Mouse (Mus musculus) intestine, embryonic 14.5 days (tissue): ENCODE results near the gene Cpeb3. TPM values are rescaled to one million over a fixed set of nuclear protein-coding genes. Genes with fewer than 3 reads are reported as not detected.
A peak's percentile ranks its signal among the peaks of the same experiment; 100 is the strongest.

Experiments used
- ATAC-seq: fragments of 200-750 bp; cut with Nextera tagmentation; replicated peaks from 2 replicates; pipeline ENCODE4 v1.8.0; 2017; ENCODE audit warnings: low read depth, moderate number of reproducible peaks, moderate TSS enrichment, moderate library complexity; ENCODE audit not compliant: low FRiP score, low TSS enrichment
- DNase-seq: peaks from one replicate; pipeline ENCODE4 v3.0.0-alpha.2; 2018; ENCODE audit warnings: low spot score
- H3K27ac ChIP-seq: fragments of 300-500 bp; sonication (generic); 2 replicates; pipeline ENCODE4 v1.5.1; 2014; ENCODE audit warnings: low read depth, mild to moderate bottlenecking, control low read depth
- H3K27me3 ChIP-seq: fragments of 300-500 bp; sonication (generic); replicated peaks from 2 replicates; pipeline ENCODE4 v1.6.1; 2014; ENCODE audit warnings: low read length, control low read depth; ENCODE audit not compliant: control insufficient read depth, insufficient read depth
- H3K36me3 ChIP-seq: fragments of 300-500 bp; sonication (generic); 2 replicates; pipeline ENCODE4 v1.6.1; 2014; ENCODE audit warnings: low read length, control low read depth; ENCODE audit not compliant: control insufficient read depth, insufficient read depth
- H3K4me1 ChIP-seq: fragments of 300-500 bp; sonication (generic); replicated peaks from 2 replicates; pipeline ENCODE4 v1.6.1; 2014; ENCODE audit warnings: low read length, control low read depth, mixed read lengths; ENCODE audit not compliant: control insufficient read depth, insufficient read depth
- H3K4me2 ChIP-seq: fragments of 300-500 bp; sonication (generic); 2 replicates; pipeline ENCODE4 v1.6.1; 2014; ENCODE audit warnings: low read length
- H3K4me3 ChIP-seq: fragments of 300-500 bp; sonication (generic); 2 replicates; pipeline ENCODE4 v1.5.1; 2014; ENCODE audit warnings: low read depth, low read length, control low read depth, mixed read lengths
- H3K9ac ChIP-seq: fragments of 300-500 bp; sonication (generic); 2 replicates; pipeline ENCODE4 v1.6.1; 2014; ENCODE audit warnings: mild to moderate bottlenecking, low read length
- H3K9me3 ChIP-seq: fragments of 300-500 bp; sonication (generic); 2 replicates; pipeline ENCODE4 v1.6.1; 2016; ENCODE audit warnings: low read length, control low read depth; ENCODE audit not compliant: control insufficient read depth
- WGBS: fragments of 180-500 bp; shearing (Covaris S2); extraction: QIAGEN DNeasy Blood & Tissue Kit; methylation state at CpG from one replicate; pipeline ENCODE4 v1.1.7; 2014; 5-methylcytosine and 5-hydroxymethylcytosine counted together
- polyA plus RNA-seq: library from polyadenylated mRNA; unstranded; fragments of >200 nt; fragmentation: Nextera tagmentation; extraction: Ambion mirVana; gene quantifications from 2 replicates; pipeline ENCODE4 v1.2.1, GENCODE M21; 2014

Cpeb3 gene
- polyA plus RNA-seq: 0.66 and 0.85 TPM in 2 replicates

GRCm38 (mm10) chr19:37208176-37208755 is at the start of gene Cpeb3:
TSS of gene Cpeb3 (minus strand) at chr19:37208601.
- Histone ChIP-seq H3K4me2 (peak within 1 kb of the TSS; percentile 88), H3K9ac (peak within 1 kb of the TSS; percentile 96), H3K27ac (peak within 1 kb of the TSS; percentile 89), H3K36me3 (peaks cover 24% of the 10 kb centered on the region), H3K9me3 (no peaks in the 10 kb centered on the region), H3K4me1 (peaks cover 14% of the 10 kb centered on the region; the same call in 1 of the 2 replicates), H3K27me3 (no peaks in the 10 kb centered on the region), H3K4me3 (peak within 1 kb of the TSS; percentile 95)
- ATAC-seq (no peak), DNase-seq (peak; percentile 76)
- under 1% methylated on average over 15 of the region's 15 CpGs for WGBS

GRCm38 (mm10) chr19:37255321-37255720 is 46.9 kb upstream of the Cpeb3 start:
- DNase-seq: no peak
- Histone ChIP-seq H3K4me3 (no peak overlapping the region), H3K4me1 (no peaks in the 10 kb centered on the region), H3K9ac (no peak overlapping the region), H3K4me2 (no peak overlapping the region), H3K36me3 (no peaks in the 10 kb centered on the region), H3K27ac (no peak overlapping the region), H3K27me3 (no peaks in the 10 kb centered on the region), H3K9me3 (no peaks in the 10 kb centered on the region)
- no peak for ATAC-seq
- 90% methylated on average over 9 of the region's 9 CpGs for WGBS

- Histone ChIP-seq H3K4me1 (no peaks in the 10 kb centered on the region), H3K27me3 (no peaks in the 10 kb centered on the region), H3K36me3 (no peaks in the 10 kb centered on the region), H3K9me3 (no peaks in the 10 kb centered on the region), H3K27ac (no peak overlapping the region), H3K9ac (no peak overlapping the region), H3K4me2 (no peak overlapping the region), H3K4me3 (no peak overlapping the region)
- ATAC-seq (no peak), DNase-seq (no peak)
- WGBS: 62% methylated on average over 6 of the region's 6 CpGs
Observed at GRCm38 (mm10) chr19:37252104-37252503, 43.7 kb upstream of the Cpeb3 start.

GRCm38 (mm10) chr19:37248199-37248598 is 39.8 kb upstream of the Cpeb3 start:
- DNase-seq (no peak), ATAC-seq (no peak)
- H3K4me1 ChIP-seq: no peaks in the 10 kb centered on the region
- no peak overlapping the region for H3K9ac ChIP-seq
- no peaks in the 10 kb centered on the region for H3K9me3 ChIP-seq
- H3K27ac ChIP-seq: no peak overlapping the region
- no peak overlapping the region for H3K4me3 ChIP-seq
- no peaks in the 10 kb centered on the region for H3K36me3 ChIP-seq
- no peaks in the 10 kb centered on the region for H3K27me3 ChIP-seq
- no peak overlapping the region for H3K4me2 ChIP-seq
- 79% methylated on average over 3 of the region's 3 CpGs for WGBS

GRCm38 (mm10) chr19:37246859-37247258 is 38.5 kb upstream of the Cpeb3 start:
- H3K27me3 ChIP-seq: no peaks in the 10 kb centered on the region
- DNase-seq (no peak), ATAC-seq (no peak)
- no peak overlapping the region for H3K9ac ChIP-seq
- no peaks in the 10 kb centered on the region for H3K4me1 ChIP-seq
- WGBS: 40% methylated on average over 3 of the region's 3 CpGs
- no peak overlapping the region for H3K4me3 ChIP-seq
- no peak overlapping the region for H3K4me2 ChIP-seq
- no peaks in the 10 kb centered on the region for H3K36me3 ChIP-seq
- no peaks in the 10 kb centered on the region for H3K9me3 ChIP-seq
- no peak overlapping the region for H3K27ac ChIP-seq

GRCm38 (mm10) chr19:37242707-37243106 is 34.3 kb upstream of the Cpeb3 start:
- Histone ChIP-seq H3K27me3 (0 out of 2 replicates have a peak, but pooled peaks cover 1% of the 10 kb centered on the region), H3K4me2 (no peak overlapping the region), H3K4me3 (no peak overlapping the region), H3K27ac (no peak overlapping the region), H3K9ac (no peak overlapping the region), H3K9me3 (no peaks in the 10 kb centered on the region), H3K4me1 (no peaks in the 10 kb centered on the region), H3K36me3 (no peaks in the 10 kb centered on the region)
- 26% methylated on average over 2 of the region's 2 CpGs for WGBS
- ATAC-seq (no peak), DNase-seq (no peak)

GRCm38 (mm10) chr19:37241201-37241600 is 32.8 kb upstream of the Cpeb3 start:
- H3K27me3 ChIP-seq: peaks cover 5% of the 10 kb centered on the region; the same call in 1 of the 2 replicates

GRCm38 (mm10) chr19:37239096-37239495 is 30.7 kb upstream of the Cpeb3 start:
- DNase-seq (peak; percentile 77), ATAC-seq (no peak)
- H3K9me3 ChIP-seq: no peaks in the 10 kb centered on the region
- no peaks in the 10 kb centered on the region for H3K4me1 ChIP-seq
- no peak overlapping the region for H3K9ac ChIP-seq
- peaks cover 23% of the 10 kb centered on the region for H3K27me3 ChIP-seq
- H3K27ac ChIP-seq: no peak overlapping the region
- no peaks in the 10 kb centered on the region for H3K36me3 ChIP-seq
- 16% methylated on average over 4 of the region's 4 CpGs for WGBS
- no peak overlapping the region for H3K4me2 ChIP-seq
- no peak overlapping the region for H3K4me3 ChIP-seq

More at GRCm38 (mm10) chr19:37241201-37241600, 32.8 kb upstream of the Cpeb3 start:
- WGBS: 72% methylated on average over 5 of the region's 5 CpGs
- Histone ChIP-seq H3K27ac (no peak overlapping the region), H3K4me1 (no peaks in the 10 kb centered on the region), H3K4me2 (no peak overlapping the region), H3K4me3 (no peak overlapping the region), H3K9me3 (no peaks in the 10 kb centered on the region), H3K9ac (no peak overlapping the region), H3K36me3 (no peaks in the 10 kb centered on the region)
- DNase-seq (no peak), ATAC-seq (no peak)

- DNase-seq (no peak), ATAC-seq (no peak)
- no peak overlapping the region for H3K4me3 ChIP-seq
- H3K27ac ChIP-seq: no peak overlapping the region
- no peaks in the 10 kb centered on the region for H3K36me3 ChIP-seq
- 23% methylated on average over 7 of the region's 7 CpGs for WGBS
- H3K27me3 ChIP-seq: peaks cover 28% of the 10 kb centered on the region
- H3K9ac ChIP-seq: no peak overlapping the region
- no peaks in the 10 kb centered on the region for H3K4me1 ChIP-seq
- no peak overlapping the region for H3K4me2 ChIP-seq
- no peaks in the 10 kb centered on the region for H3K9me3 ChIP-seq
Observed at GRCm38 (mm10) chr19:37238651-37239050, 30.2 kb upstream of the Cpeb3 start.
